Mouse (Mus musculus) heart, adult 2 months (tissue): ENCODE measurements around the gene Cbln3.

Experiments
- CTCF ChIP-seq: fragments of 200-600 bp; IDR thresholded peaks from 2 replicates; pipeline ENCODE4 v1.8.1; 2022; ENCODE audit warnings: antibody characterized with exemption, mild to moderate bottlenecking, moderate library complexity
- EP300 ChIP-seq: fragments of 200-500 bp; IDR thresholded peaks from 2 replicates; pipeline ENCODE4 v1.6.1; 2011; ENCODE audit warnings: low read depth, low read length, control low read depth; ENCODE audit not compliant: insufficient read depth

GRCm38 (mm10) chr14:55868230-55869026, 15.8 kb downstream of the Cbln3 start:
- TF ChIP-seq CTCF = no peak
- no peak for TF ChIP-seq EP300
